Comparison of ENCODE assay signal across 32 mouse cellular contexts in genomic region chr6:104916787-104917186, GRCm38 (mm10).
A peak's percentile ranks its signal among the peaks of the same experiment; 100 is the strongest.
DNase-seq lines count a peak whose midpoint lies in the region; ATAC-seq and TF ChIP-seq lines count a peak whose summit lies in the region.
"Had no signal": no experiment of that assay in that cellular context is flagged by ENCODE, and none has a peak within 500 bp of the region (broad histone marks: within the 10 kb centered on the region; RNA-seq: fewer than 3 reads in every experiment).

No protein-coding gene starts in this region.

- H3K9me3 ChIP-seq in kidney, postnatal 0 days (replicated peaks; ENCODE audit: low read length) = no peaks in the 10 kb centered on the region
- H3K9me3 ChIP-seq: embryonic facial prominence, embryonic 13.5 days; forebrain, embryonic 10.5 days; heart, embryonic 12.5 days; kidney, embryonic 15.5 days; limb, embryonic 13.5 days had no signal

- peak; percentile 43 for DNase-seq in kidney, postnatal 0 days (ENCODE audit: low spot score)
- DNase-seq in kidney, adult 8-10 months = no peak
- DNase-seq in Muller cell, postnatal 12 days (ENCODE audit: inconsistent ontology term) = peak; percentile 16
- DNase-seq in brain, adult 2 months (ENCODE audit: low read depth, low spot score) = peak; percentile 77
- peak; percentile 4 to 89 for DNase-seq in left cerebral cortex, postnatal 25 days (ENCODE audit: low spot score in 2 of 2)
- no peak for DNase-seq in lung, adult 18-20 months
- DNase-seq in cerebellum, postnatal 25 days = no peak
- DNase-seq: adrenal gland, adult 8-10 months; B cell, adult 2 months; cerebellum, adult 8-10 months; cerebellum, postnatal 36 days; embryo, embryonic 11 days; heart, adult 2 months; heart, postnatal 4 days; kidney, adult 11 months; kidney, postnatal 36 days; layer of hippocampus, postnatal 36 days; lung, postnatal 36 days; thymus, adult 2 months; thymus, postnatal 36 days had no signal

- no peak overlapping the region for H3K4me3 ChIP-seq in kidney, postnatal 0 days (replicated peaks; ENCODE audit: low read depth, low read length)
- H3K4me3 ChIP-seq: embryonic facial prominence, embryonic 13.5 days; forebrain, embryonic 10.5 days; heart, adult 2 months; heart, embryonic 12.5 days; kidney, embryonic 15.5 days; limb, embryonic 13.5 days had no signal

- intact Hi-C loops in left cerebral cortex, postnatal 25 days (cut with DNase I) = no loop called here

- ATAC-seq in kidney, postnatal 0 days (replicated peaks; ENCODE audit: low FRiP score, low read depth) = no peak
- ATAC-seq: forebrain, embryonic 16.5 days; inflammation-experienced regulatory T-cells, adult 6 months; midbrain, embryonic 16.5 days had no signal

- H3K27me3 ChIP-seq in kidney, postnatal 0 days (ENCODE audit: insufficient read depth, low read length) = no peaks in the 10 kb centered on the region
- H3K27me3 ChIP-seq: embryonic facial prominence, embryonic 13.5 days; heart, embryonic 12.5 days; kidney, embryonic 15.5 days; limb, embryonic 13.5 days had no signal

- H3K4me1 ChIP-seq in kidney, postnatal 0 days (replicated peaks; ENCODE audit: insufficient read depth, low read length) = no peaks in the 10 kb centered on the region
- H3K4me1 ChIP-seq: embryonic facial prominence, embryonic 13.5 days; forebrain, embryonic 10.5 days; heart, embryonic 12.5 days; kidney, embryonic 15.5 days; limb, embryonic 13.5 days had no signal

- H3K9ac ChIP-seq in kidney, postnatal 0 days (ENCODE audit: low read depth, low read length) = no peak overlapping the region
- H3K9ac ChIP-seq: embryonic facial prominence, embryonic 13.5 days; heart, embryonic 12.5 days; hindbrain, embryonic 14.5 days; kidney, embryonic 15.5 days; limb, embryonic 13.5 days had no signal

- H3K27ac ChIP-seq in kidney, postnatal 0 days = no peak overlapping the region
- H3K27ac ChIP-seq: embryonic facial prominence, embryonic 13.5 days; forebrain, embryonic 10.5 days; heart, adult 2 months; hindbrain, embryonic 14.5 days; kidney, embryonic 15.5 days; limb, embryonic 13.5 days; stomach, postnatal 0 days had no signal

- TF ChIP-seq CTCF in kidney, postnatal 0 days (IDR thresholded peaks at IDR 0.05; ENCODE audit: low read depth) = no peak

- H3K4me2 ChIP-seq in kidney, postnatal 0 days (ENCODE audit: low read length) = no peak overlapping the region
- H3K4me2 ChIP-seq: embryonic facial prominence, embryonic 13.5 days; heart, embryonic 12.5 days; hindbrain, embryonic 14.5 days; kidney, embryonic 15.5 days; limb, embryonic 13.5 days; liver, embryonic 11.5 days; midbrain, embryonic 11.5 days had no signal

- H3K36me3 ChIP-seq in kidney, postnatal 0 days (ENCODE audit: insufficient read depth, low read length) = no peaks in the 10 kb centered on the region
- H3K36me3 ChIP-seq: embryonic facial prominence, embryonic 13.5 days; forebrain, embryonic 10.5 days; heart, embryonic 12.5 days; kidney, embryonic 15.5 days; limb, embryonic 13.5 days had no signal

Comparison
In these comparisons a context has a peak if more than half of its experiments do, and no peak if none do; other contexts are left out.
1. DNase-seq: peak in kidney, postnatal 0 days (single experiment), Muller cell, postnatal 12 days (single experiment), brain, adult 2 months (single experiment) and left cerebral cortex, postnatal 25 days (2 of 2); none in kidney, adult 8-10 months (0 of 2), lung, adult 18-20 months (0 of 2) and cerebellum, postnatal 25 days (0 of 2).